Mouse (Mus musculus) cerebellum, adult 2 months (tissue): ENCODE measurements around the gene Zfp526. TPM values are rescaled to one million over a fixed set of nuclear protein-coding genes. Genes with fewer than 3 reads are reported as not detected.

Experiments
- DNase-seq, 2 experiments: peaks; one replicate each; pipeline ENCODE4 v3.0.0; 2021
- H3K27ac ChIP-seq: fragments of 200-500 bp; 2 replicates; pipeline ENCODE4 v1.5.1; 2012; ENCODE audit warnings: low read length, control low read depth, inconsistent platforms; ENCODE audit not compliant: insufficient read depth
- H3K27me3 ChIP-seq: fragments of 200-500 bp; 2 replicates; pipeline ENCODE4 v1.6.1; 2012; ENCODE audit warnings: inconsistent platforms, mild to moderate bottlenecking, low read length, moderate library complexity; ENCODE audit not compliant: control insufficient read depth, insufficient read depth
- H3K4me1 ChIP-seq: fragments of 200-500 bp; 2 replicates; pipeline ENCODE4 v1.6.1; 2011; ENCODE audit warnings: low read length; ENCODE audit not compliant: control insufficient read depth, insufficient read depth
- H3K4me3 ChIP-seq: fragments of 200-500 bp; replicated peaks from 2 replicates; pipeline ENCODE3; 2011; ENCODE audit warnings: mild to moderate bottlenecking, low read depth, low read length, control low read depth; ENCODE audit not compliant: insufficient read depth
- CTCF ChIP-seq: fragments of 200-500 bp; IDR thresholded peaks from 2 replicates; pipeline ENCODE4 v1.5.1; 2011; ENCODE audit warnings: low read depth, mild to moderate bottlenecking, control low read depth, low read length, moderate library complexity, borderline replicate concordance; ENCODE audit not compliant: insufficient read depth
- POLR2A ChIP-seq: fragments of 200-500 bp; IDR thresholded peaks from 2 replicates; pipeline ENCODE4 v1.6.1; 2011; ENCODE audit warnings: low read length, control low read depth, borderline replicate concordance; ENCODE audit not compliant: insufficient read depth
- WGBS: fragments of 180-500 bp; shearing (Covaris S2); methylation state at CpG from one replicate; pipeline ENCODE4 v1.1.7; 2018; 5-methylcytosine and 5-hydroxymethylcytosine counted together
- polyA plus RNA-seq: library from polyadenylated mRNA; depleted of rRNA; stranded (reverse); fragments of >200 nt; gene quantifications from 2 replicates; pipeline ENCODE4 v1.2.3, GENCODE M21; 2012; rRNA removed

Gene Zfp526
- polyA plus RNA-seq, 1 experiment = 9.2 TPM

DNA sequence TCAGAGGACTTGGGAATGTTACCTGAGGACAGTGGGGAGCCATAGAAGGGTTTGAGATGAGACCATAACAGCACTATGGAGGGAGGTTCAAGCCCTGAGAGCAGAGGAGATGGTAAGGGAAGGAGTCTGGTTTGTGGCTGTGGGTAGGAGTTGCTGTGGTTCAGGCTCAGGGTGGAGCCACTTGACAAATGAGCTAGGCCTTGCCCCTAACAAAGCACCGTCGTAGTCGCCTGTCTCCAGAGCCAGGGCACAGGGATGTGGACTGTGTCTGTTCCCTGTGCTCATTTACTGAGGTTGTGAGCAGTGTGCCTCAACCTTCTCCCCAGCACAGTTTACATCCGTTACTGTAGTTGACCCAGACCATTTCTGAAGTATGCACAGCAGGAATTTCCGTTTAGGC is 53.3 kb downstream of the Zfp526 start:
- DNase-seq = no peak
- no peak overlapping the region for H3K27ac ChIP-seq
- H3K4me1 ChIP-seq = peaks cover 27% of the 10 kb centered on the region
- WGBS = 63% methylated on average over 5 of the region's 5 CpGs
- no peak for TF ChIP-seq POLR2A
- TF ChIP-seq CTCF = no peak
- no peak overlapping the region for H3K4me3 ChIP-seq
- no peaks in the 10 kb centered on the region for H3K27me3 ChIP-seq

- WGBS = 64% methylated on average over 3 of the region's 3 CpGs
- TF ChIP-seq POLR2A = no peak
- no peak for TF ChIP-seq CTCF
- Histone ChIP-seq H3K27ac (no peak overlapping the region), H3K4me1 (peaks cover 24% of the 10 kb centered on the region), H3K4me3 (no peak overlapping the region), H3K27me3 (no peaks in the 10 kb centered on the region)
- DNase-seq = peak in 1 of 2 experiments; percentile 7
These were observed 53.8 kb downstream of the Zfp526 start for GRCm38 (mm10) chr7:25274996-25275395.

DNA sequence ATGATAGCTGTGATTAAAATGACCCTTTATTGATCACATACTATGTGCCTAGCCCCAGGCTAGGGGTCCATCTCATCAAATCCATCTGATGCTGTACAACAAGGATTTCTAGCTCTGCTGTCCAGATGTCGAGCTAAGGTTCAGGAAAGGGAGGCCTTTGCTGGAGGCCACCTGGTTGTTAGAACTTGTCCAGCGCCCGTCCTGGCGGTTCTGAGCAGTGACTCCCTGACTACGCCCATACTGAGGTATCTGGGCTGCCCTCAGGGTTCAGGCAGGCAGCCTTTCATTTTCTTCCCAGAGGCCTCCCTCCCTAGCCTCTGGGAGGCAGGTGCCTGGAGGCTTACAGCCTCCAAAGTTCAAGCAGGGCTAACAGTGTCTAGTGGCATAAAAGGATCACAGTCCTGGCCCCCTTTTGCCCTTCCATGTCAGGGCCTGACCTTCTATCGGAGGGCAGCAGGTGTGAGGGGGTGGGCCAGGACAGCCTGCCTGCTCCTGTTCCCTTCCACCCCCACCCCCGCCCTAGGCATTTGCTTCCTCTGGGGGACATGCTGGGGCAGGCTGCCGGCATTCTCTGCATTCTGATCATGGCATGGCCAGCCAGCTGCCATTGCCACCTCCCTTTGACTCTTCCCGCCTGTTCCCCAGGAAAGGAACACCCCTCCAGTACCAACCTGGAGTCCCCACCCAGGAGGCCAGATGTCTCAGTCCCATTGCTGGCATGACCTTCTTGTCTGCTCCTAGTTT is 54.5 kb downstream of the Zfp526 start:
- H3K27ac ChIP-seq = 0 out of 2 replicates have a peak overlapping the region, but pooled peaks have one; percentile 2
- DNase-seq = peak; percentile 12 to 25
- TF ChIP-seq POLR2A (no peak), CTCF (no peak)
- 57% methylated on average over 9 of the region's 9 CpGs for WGBS
- no peak overlapping the region for H3K4me3 ChIP-seq
- H3K4me1 ChIP-seq = peaks cover 25% of the 10 kb centered on the region
- no peaks in the 10 kb centered on the region for H3K27me3 ChIP-seq

Other genes starting within 250 kb of the Zfp526 start
- gene Rabac1, start 248.7 kb upstream of the Zfp526 start, polyA plus RNA-seq = 637 and 648 TPM in 2 replicates
- gene Atp1a3, start 215.5 kb upstream of the Zfp526 start, polyA plus RNA-seq = 1,466 and 1,473 TPM in 2 replicates
- gene Grik5, start 149.1 kb upstream of the Zfp526 start, polyA plus RNA-seq = 74.6 and 77.4 TPM in 2 replicates
- 44.3 and 45.7 TPM in 2 replicates for gene Zfp574, start 148.9 kb upstream of the Zfp526 start, polyA plus RNA-seq
- 8.4 and 10.6 TPM in 2 replicates for gene Pou2f2, start 41.7 kb upstream of the Zfp526 start, polyA plus RNA-seq
- 29.0 and 29.6 TPM in 2 replicates for gene Dedd2, start 810 bp upstream of the Zfp526 start, polyA plus RNA-seq
- 226 and 230 TPM in 2 replicates for gene Gsk3a, start 16.4 kb downstream of the Zfp526 start, polyA plus RNA-seq
- gene Erf, start 29.3 kb downstream of the Zfp526 start, polyA plus RNA-seq = 14.3 and 14.8 TPM in 2 replicates
- 121 and 124 TPM in 2 replicates for gene Cic, start 46.3 kb downstream of the Zfp526 start, polyA plus RNA-seq
- gene Pafah1b3, start 76.6 kb downstream of the Zfp526 start, polyA plus RNA-seq = 41.9 and 42.6 TPM in 2 replicates
- 0.16 and 0.20 TPM in 2 replicates for gene Prr19, start 80.0 kb downstream of the Zfp526 start, polyA plus RNA-seq
- gene Tmem145, start 84.7 kb downstream of the Zfp526 start, polyA plus RNA-seq = 226 and 246 TPM in 2 replicates
- 76.8 and 77.8 TPM in 2 replicates for gene Megf8, start 95.7 kb downstream of the Zfp526 start, polyA plus RNA-seq
- gene Cnfn, start 148.3 kb downstream of the Zfp526 start, polyA plus RNA-seq = 0.59 TPM in 1 of 2 replicates, not detected in the other
- gene Lipe, start 177.3 kb downstream of the Zfp526 start, polyA plus RNA-seq = 12.1 and 12.3 TPM in 2 replicates
- gene Cxcl17, start 191.5 kb downstream of the Zfp526 start, polyA plus RNA-seq = not detected in 2 replicates